Mouse (Mus musculus) bone marrow macrophage, adult 2 months (primary cell): Measurements from ENCODE around the gene Hk3.

Experiments
- CTCF ChIP-seq: IDR thresholded peaks from 2 replicates; pipeline ENCODE4 v1.5.1; 2012; ENCODE audit warnings: low read depth, mild to moderate bottlenecking, low read length, moderate library complexity
- POLR2A ChIP-seq: IDR thresholded peaks from 2 replicates; pipeline ENCODE4 v1.6.1; 2012; ENCODE audit warnings: mild to moderate bottlenecking, low read depth, low read length, borderline replicate concordance

DNA sequence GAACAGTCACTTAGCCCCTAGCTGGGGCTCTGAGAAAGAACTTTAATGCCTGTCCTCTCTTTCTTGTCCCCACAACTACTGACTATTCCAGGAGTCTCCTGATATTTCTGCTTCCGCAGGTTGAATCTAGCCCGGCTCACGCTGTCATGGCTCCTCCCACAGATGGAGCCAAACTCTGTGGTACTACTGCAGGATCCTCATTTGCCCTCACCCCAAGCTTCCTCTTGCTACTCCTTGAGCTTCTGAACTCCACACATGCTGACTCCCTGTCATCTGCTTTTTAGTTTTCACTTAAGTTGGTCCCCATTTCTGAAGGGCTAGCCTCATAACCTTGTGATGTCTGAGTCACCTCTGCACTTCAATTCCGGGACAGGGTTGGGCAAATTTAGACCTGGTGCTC lies 1.1 kb downstream of the Hk3 start:
- TF ChIP-seq CTCF = no peak
- no peak for TF ChIP-seq POLR2A
